Mouse (Mus musculus) adrenal gland, adult 18-20 months (tissue): ENCODE measurements at regions not wholly inside any gene's neighbourhood (a gene's known extent, or its start where the extent isn't known, plus 50 kb on each side); places are given as distances from the start of the nearest gene placed in this dataset.
A peak's percentile ranks its signal among the peaks of the same experiment; 100 is the strongest.

Experiments
- DNase-seq, 2 experiments: peaks; one replicate each; pipeline ENCODE4 v3.0.0; 2021 to 2022; ENCODE audit warnings: low spot score in 2 of 2

- no peak for DNase-seq
Measured at GRCm38 (mm10) chr15:21836110-21836509, 712.7 kb upstream of the Cdh18 start.

- DNase-seq, result no peak
Measured at GRCm38 (mm10) chr15:21858540-21858939, 690.3 kb upstream of the Cdh18 start.

GRCm38 (mm10) chr15:21885181-21885580, 663.6 kb upstream of the Cdh18 start:
- DNase-seq, result peak; percentile 14 to 29
